Mouse (Mus musculus) bone marrow, adult 2 months (tissue): ENCODE data around the gene Tpcn1.

Experiments
- CTCF ChIP-seq: fragments of 200-500 bp; IDR thresholded peaks from 2 replicates; pipeline ENCODE4 v1.5.1; 2011; ENCODE audit warnings: low read length, control low read depth; ENCODE audit not compliant: control insufficient read depth, insufficient read depth
- POLR2A ChIP-seq: fragments of 200-500 bp; IDR thresholded peaks from 2 replicates; pipeline ENCODE4 v1.6.1; 2011; ENCODE audit warnings: low read depth, mild to moderate bottlenecking, control low read depth, low read length, borderline replicate concordance; ENCODE audit not compliant: control insufficient read depth

- TF ChIP-seq CTCF (no peak), POLR2A (no peak)
Measured at GRCm38 (mm10) chr5:120515451-120515850, 73.0 kb downstream of the Tpcn1 start.
